In genomic region chr5:30781147-30781546, GRCm38 (mm10) we compare ENCODE assay signal across 23 mouse cellular contexts. TPM values are rescaled to one million over a fixed set of nuclear protein-coding genes. Genes with fewer than 3 reads are reported as not detected.
DNase-seq lines count a peak whose midpoint lies in the region; ATAC-seq and TF ChIP-seq lines count a peak whose summit lies in the region.
"Had no signal": no experiment of that assay in that cellular context is flagged by ENCODE, and none has a peak within 500 bp of the region (broad histone marks: within the 10 kb centered on the region; RNA-seq: fewer than 3 reads in every experiment).

No protein-coding gene starts in this region.

- H3K4me3 ChIP-seq in heart, embryonic 13.5 days: no peak overlapping the region
- no peak overlapping the region for H3K4me3 ChIP-seq in heart, adult 2 months
- no peak overlapping the region for H3K4me3 ChIP-seq in layer of hippocampus, adult 2 months
- H3K4me3 ChIP-seq in neural tube, embryonic 13.5 days: no peak overlapping the region
- H3K4me3 ChIP-seq: embryonic facial prominence, embryonic 15.5 days; forebrain, embryonic 10.5 days; left cerebral cortex, adult 2 months; limb, embryonic 12.5 days; megakaryocyte, embryonic 14.5 days; neural tube, embryonic 12.5 days had no signal

- no peak for TF ChIP-seq EP300 in heart, adult 2 months (IDR thresholded peaks at IDR 0.05; ENCODE audit: insufficient read depth, low read depth, low read length)

- WGBS in heart, embryonic 13.5 days: 69% methylated on average over 3 of the region's 3 CpGs
- 69% methylated on average over 3 of the region's 3 CpGs for WGBS in heart, adult 2 months
- 59% methylated on average over 3 of the region's 3 CpGs for WGBS in neural tube, embryonic 13.5 days

- no peak overlapping the region for H3K4me2 ChIP-seq in heart, embryonic 13.5 days
- H3K4me2 ChIP-seq in neural tube, embryonic 13.5 days: no peak overlapping the region
- H3K4me2 ChIP-seq: embryonic facial prominence, embryonic 15.5 days; limb, embryonic 12.5 days; neural tube, embryonic 12.5 days had no signal

- H3K36me3 ChIP-seq in heart, embryonic 13.5 days: no peaks in the 10 kb centered on the region
- H3K36me3 ChIP-seq in heart, adult 2 months (ENCODE audit: control insufficient read depth, insufficient read depth, low read length): no peaks in the 10 kb centered on the region
- H3K36me3 ChIP-seq in neural tube, embryonic 13.5 days: peaks cover 89% of the 10 kb centered on the region
- H3K36me3 ChIP-seq: embryonic facial prominence, embryonic 15.5 days; G1E; limb, embryonic 12.5 days had no signal

- H3K79me2 ChIP-seq in heart, adult 2 months (replicated peaks; ENCODE audit: control insufficient read depth, insufficient read depth, low read length): no peaks in the 10 kb centered on the region

- no peaks in the 10 kb centered on the region; the same call in none of the 2 replicates for H3K27me3 ChIP-seq in heart, embryonic 13.5 days (replicated peaks)
- H3K27me3 ChIP-seq in heart, adult 2 months (ENCODE audit: control insufficient read depth, insufficient read depth, low read length): no peaks in the 10 kb centered on the region
- no peaks in the 10 kb centered on the region for H3K27me3 ChIP-seq in neural tube, embryonic 13.5 days
- H3K27me3 ChIP-seq: embryonic facial prominence, embryonic 15.5 days; limb, embryonic 12.5 days; neural tube, embryonic 12.5 days had no signal

- 0 out of 2 replicates have a peak overlapping the region, but pooled peaks have one; percentile 32 for H3K27ac ChIP-seq in heart, embryonic 13.5 days (replicated peaks)
- H3K27ac ChIP-seq in heart, adult 2 months: no peak overlapping the region
- H3K27ac ChIP-seq in layer of hippocampus, adult 2 months: 0 out of 2 replicates have a peak overlapping the region, but pooled peaks have one; percentile 10
- H3K27ac ChIP-seq in neural tube, embryonic 13.5 days (replicated peaks): peak overlapping the region; percentile 61; the same call in 1 of the 2 replicates
- H3K27ac ChIP-seq: embryonic facial prominence, embryonic 15.5 days; forebrain, embryonic 10.5 days; kidney, postnatal 0 days; limb, embryonic 12.5 days; liver, embryonic 14.5 days; neural tube, embryonic 12.5 days had no signal

- intact Hi-C loops in heart, adult 2 months (cut with DNase I): no loop called here

- no peak for DNase-seq in heart, adult 2 months
- no peak for DNase-seq in layer of hippocampus, adult 2 months (ENCODE audit: low spot score in 2 of 2)
- DNase-seq in layer of hippocampus, postnatal 14 days (ENCODE audit: low spot score in 2 of 2): no peak
- DNase-seq in neural tube, embryonic 10.5 days (ENCODE audit: extremely low spot score, low spot score): no peak
- peak; percentile 9 for DNase-seq in lung, postnatal 36 days
- DNase-seq: cerebellum, adult 8-10 months; kidney, adult 11 months; right cerebral cortex, postnatal 4 days; thymus, postnatal 36 days had no signal

- no peak for ATAC-seq in heart, embryonic 13.5 days (ENCODE audit: extremely low read depth, insufficient number of reproducible peaks, low FRiP score, low TSS enrichment)
- peak; percentile 66; the same call in 1 of the 2 replicates for ATAC-seq in neural tube, embryonic 13.5 days (ENCODE audit: low read depth)
- ATAC-seq: hindbrain, embryonic 16.5 days had no signal

- H3K9me3 ChIP-seq in heart, embryonic 13.5 days: no peaks in the 10 kb centered on the region
- H3K9me3 ChIP-seq in neural tube, embryonic 13.5 days: no peaks in the 10 kb centered on the region
- H3K9me3 ChIP-seq: embryonic facial prominence, embryonic 15.5 days; forebrain, embryonic 10.5 days; G1E; limb, embryonic 12.5 days; megakaryocyte, embryonic 14.5 days; neural tube, embryonic 12.5 days had no signal

- peaks cover 13% of the 10 kb centered on the region for H3K4me1 ChIP-seq in heart, embryonic 13.5 days
- no peaks in the 10 kb centered on the region for H3K4me1 ChIP-seq in heart, adult 2 months (ENCODE audit: control insufficient read depth, insufficient read depth, low read length)
- peaks cover 7% of the 10 kb centered on the region for H3K4me1 ChIP-seq in neural tube, embryonic 13.5 days (replicated peaks)
- H3K4me1 ChIP-seq: forebrain, embryonic 10.5 days; limb, embryonic 12.5 days; megakaryocyte, embryonic 14.5 days; neural tube, embryonic 12.5 days had no signal

- TF ChIP-seq POLR2A in heart, adult 2 months (IDR thresholded peaks at IDR 0.05; ENCODE audit: insufficient read depth, low read depth, low read length): no peak

- H3K9ac ChIP-seq in heart, embryonic 13.5 days: 0 out of 2 replicates have a peak overlapping the region, but pooled peaks have one; percentile 33
- H3K9ac ChIP-seq in heart, adult 2 months (ENCODE audit: low read depth, low read length): no peak overlapping the region
- H3K9ac ChIP-seq in neural tube, embryonic 13.5 days: no peak overlapping the region
- H3K9ac ChIP-seq: embryonic facial prominence, embryonic 15.5 days; limb, embryonic 12.5 days; liver, embryonic 14.5 days; neural tube, embryonic 12.5 days had no signal

- no peak for TF ChIP-seq CTCF in heart, adult 2 months (IDR thresholded peaks at IDR 0.05)
- no peak for TF ChIP-seq CTCF in layer of hippocampus, adult 2 months (conservative IDR thresholded peaks at IDR 0.05)

RNA-seq across cellular contexts. Expression of gene Mapre3, which starts 33.3 kb away (rescaled TPM):
- 16.1 and 16.4 TPM in 2 replicates for polyA plus RNA-seq in heart, embryonic 13.5 days (2015; fragmentation: Nextera tagmentation; extraction: Ambion mirVana)
- 10 to 100 TPM; 36.5 to 38.2 TPM for total RNA-seq in heart, adult 2 months (2021)
- polyA plus RNA-seq in heart, adult 2 months (2012; rRNA removed): 49.1 and 52.8 TPM in 2 replicates
- total RNA-seq in layer of hippocampus, adult 2 months (2021): 100 to 1,000 TPM; 231 to 237 TPM
- 100 to 1,000 TPM; 205 to 211 TPM for total RNA-seq in layer of hippocampus, postnatal 14 days (2021)
- 107 and 116 TPM in 2 replicates for polyA plus RNA-seq in neural tube, embryonic 13.5 days (2015; fragmentation: Nextera tagmentation; extraction: Ambion mirVana)
- total RNA-seq: common myeloid progenitor, adult 5-6 weeks; granulocyte monocyte progenitor cell, adult 5-6 weeks had no signal
- polyA plus RNA-seq: G1E had no signal

Comparison
In these comparisons a context has a peak if more than half of its experiments do, and no peak if none do; other contexts are left out.
1. RNA of gene Mapre3, which starts 33.3 kb away (total RNA-seq): 231 to 237 TPM in layer of hippocampus, adult 2 months and 205 to 211 TPM in layer of hippocampus, postnatal 14 days; 36.5 to 38.2 TPM in heart, adult 2 months; every median in the first group is over 4 times any median in the second.